Mouse (Mus musculus): ENCODE results near the gene Atad5. TPM values are rescaled to one million over a fixed set of nuclear protein-coding genes. Genes with fewer than 3 reads are reported as not detected.
"Not testable (repeated sequence)": the region's sequence is repeated elsewhere in the genome, so short reads cannot be mapped to it uniquely, and the experiment has no call there.

Atad5 gene
- total RNA-seq, 2 experiments from 2014 or later, result 3.5 to 4.1 TPM

DNA sequence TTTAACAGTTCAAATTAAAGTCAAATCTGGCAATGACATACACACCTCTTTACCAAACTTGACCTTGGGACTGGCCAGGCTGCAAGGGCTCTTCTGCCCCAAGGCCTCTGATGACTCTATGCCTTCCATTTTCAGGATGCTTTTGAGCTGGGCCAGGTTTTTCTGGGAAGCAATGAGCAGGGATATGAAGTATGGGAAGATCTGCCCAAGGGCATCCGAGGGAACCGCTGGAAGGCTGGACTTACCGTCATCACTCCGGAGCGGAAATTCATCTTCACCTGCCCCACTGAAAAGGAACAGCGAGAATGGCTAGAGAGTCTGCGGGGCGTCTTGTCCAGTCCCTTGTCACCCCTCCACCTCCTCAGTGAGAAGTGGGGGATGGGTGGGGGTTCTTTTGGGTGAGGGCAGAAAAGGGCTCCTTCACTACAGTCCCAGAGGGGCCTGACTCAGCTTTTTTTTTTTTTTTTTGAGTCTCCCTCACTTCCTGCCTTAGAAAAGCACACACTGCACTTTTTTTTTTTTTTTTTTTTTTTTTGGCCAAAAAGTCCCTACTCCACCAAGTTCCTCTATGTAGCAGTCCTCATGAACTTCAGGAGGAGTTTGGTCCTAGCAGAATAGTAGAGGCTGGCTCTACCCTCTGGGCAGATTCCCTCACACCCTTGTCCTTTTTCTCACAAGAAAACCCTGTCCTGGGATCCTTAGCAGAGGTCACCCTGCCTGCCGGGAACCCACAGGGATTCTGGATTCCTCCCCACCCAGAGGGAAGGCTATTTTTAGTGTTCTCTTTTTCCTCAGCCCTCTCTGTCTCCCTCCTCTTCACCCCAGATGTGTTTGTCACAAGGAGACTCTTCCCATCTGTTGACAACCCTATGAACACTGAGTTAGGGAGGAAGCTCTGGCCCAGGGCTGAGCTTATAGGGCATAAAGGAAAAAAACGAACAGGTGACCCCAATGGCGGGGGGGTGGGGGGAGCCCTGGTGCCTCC lies 88.0 kb downstream of the Atad5 start:
- DNase-seq (ENCODE audit: extremely low spot score in 1 of 2, low spot score in 1 of 2), result no peak

DNA sequence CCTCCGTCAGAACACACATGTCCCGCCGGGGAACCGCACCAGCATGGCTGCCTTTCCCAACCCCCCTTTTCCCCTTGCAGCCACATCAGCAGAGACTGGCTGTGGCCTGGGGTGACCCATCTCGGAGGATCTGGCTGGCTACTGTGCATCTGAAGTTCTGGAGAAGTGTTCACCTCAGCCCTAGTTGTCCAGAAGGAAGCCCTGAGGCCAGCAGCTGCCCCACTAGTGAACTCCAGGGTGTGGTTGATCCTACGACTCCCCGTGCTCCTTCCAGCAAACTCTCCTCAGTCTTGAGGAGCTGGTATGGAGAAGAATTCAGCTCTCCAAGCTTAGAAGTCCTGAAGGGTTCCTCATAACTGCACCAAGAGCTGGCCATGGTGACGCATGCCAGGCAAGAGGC lies 89.1 kb downstream of the Atad5 start:
- DNase-seq (ENCODE audit: extremely low spot score in 1 of 2, low spot score in 1 of 2), result no peak

DNA sequence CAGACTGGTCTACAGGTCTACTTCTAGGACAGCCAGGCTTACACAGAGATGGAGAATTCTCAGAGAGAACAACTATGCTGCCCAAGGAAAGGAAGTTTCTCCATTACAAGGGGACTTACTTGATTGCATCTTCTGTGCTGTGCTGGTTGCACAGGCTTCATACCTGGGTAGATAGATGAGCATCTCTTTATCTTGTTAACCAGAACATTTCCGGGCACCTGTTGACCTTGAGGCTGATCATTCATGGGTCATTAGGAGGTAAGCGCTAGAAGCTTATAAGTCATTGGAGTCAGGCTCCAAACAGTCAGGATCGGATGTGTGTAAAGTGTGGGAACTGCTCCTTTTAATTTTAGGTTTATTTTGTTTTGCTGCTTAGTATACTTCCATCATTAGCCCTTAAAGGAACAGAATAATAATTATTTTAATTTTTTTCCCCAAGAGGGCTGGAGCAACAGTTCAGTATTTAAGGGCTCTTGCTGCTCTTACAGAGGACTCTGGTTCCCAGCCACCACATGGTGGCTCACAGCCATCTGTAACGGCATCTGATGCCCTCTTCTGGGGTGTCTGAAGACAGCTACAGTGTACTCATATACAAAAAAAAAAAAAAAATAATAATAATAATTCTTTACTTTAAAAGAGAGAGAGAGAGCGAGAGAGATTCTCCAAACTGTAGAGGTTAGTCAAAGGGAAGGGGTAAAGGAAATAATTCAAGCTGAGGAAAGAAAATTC lies 92.0 kb downstream of the Atad5 start:
- no peak for DNase-seq (ENCODE audit: extremely low spot score in 1 of 2, low spot score in 1 of 2)

DNA sequence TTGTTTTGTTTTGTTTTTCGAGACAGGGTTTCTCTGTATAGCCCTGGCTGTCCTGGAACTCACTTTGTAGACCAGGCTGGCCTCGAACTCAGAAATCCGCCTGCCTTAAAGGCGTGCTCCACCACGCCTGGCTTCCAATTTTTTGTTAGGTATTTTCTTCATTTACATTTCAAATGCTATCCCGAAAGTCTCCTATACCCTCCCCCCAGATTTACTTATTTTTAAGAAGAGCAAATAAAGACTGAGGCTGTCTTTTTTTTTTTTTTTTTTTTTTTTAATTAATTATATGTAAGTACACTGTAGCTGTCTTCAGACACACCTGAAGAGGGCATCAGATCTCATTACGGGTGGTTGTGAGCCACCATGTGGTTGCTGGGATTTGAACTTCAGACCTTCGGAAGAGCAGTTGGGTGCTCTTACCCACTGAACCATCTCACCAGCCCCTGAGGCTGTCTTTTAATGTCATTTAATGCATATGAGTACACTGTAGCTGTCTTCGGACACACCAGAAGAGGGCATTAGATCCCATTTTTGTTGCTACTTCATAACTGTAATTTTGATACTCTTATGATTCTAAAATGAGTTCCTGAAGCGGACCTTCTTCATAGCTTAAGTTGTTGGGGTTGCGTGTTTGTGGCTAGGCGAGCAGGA lies 94.0 kb downstream of the Atad5 start:
- DNase-seq (ENCODE audit: extremely low spot score in 1 of 2, low spot score in 1 of 2), result not testable (repeated sequence)

DNA sequence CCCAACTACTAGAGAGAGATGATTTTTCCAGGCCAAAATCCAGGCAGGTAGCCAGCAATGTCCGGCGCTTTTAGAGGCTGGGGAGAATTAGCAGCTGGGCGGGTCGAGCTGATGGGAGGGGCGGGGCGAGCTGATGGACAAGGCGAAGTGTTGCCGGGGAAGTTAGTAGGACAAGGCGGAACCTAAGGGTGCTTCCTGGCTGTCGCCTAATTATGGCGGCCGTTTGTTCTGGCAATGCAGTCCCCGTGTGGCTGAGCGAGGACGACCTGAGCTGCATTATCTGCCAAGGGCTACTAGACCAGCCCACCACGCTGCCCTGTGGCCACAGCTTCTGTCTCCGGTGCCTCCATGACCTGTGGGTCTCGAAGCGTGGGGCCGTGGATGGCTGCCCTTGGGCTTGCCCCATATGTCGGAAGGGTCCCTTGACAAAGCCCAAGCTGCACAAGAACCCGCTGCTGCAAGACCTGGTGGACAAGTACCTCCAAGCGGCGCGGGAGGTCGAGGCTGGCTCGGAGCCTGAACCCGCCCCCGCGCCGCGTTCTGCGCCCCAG lies 94.6 kb downstream of the Atad5 start, which contains the start of gene Rnf135:
TSS of gene Rnf135 (plus strand) at position 147 of the 551 bp plus-strand sequence.
- DNase-seq (ENCODE audit: extremely low spot score in 1 of 2, low spot score in 1 of 2), result peak; percentile 49 to 69

DNA sequence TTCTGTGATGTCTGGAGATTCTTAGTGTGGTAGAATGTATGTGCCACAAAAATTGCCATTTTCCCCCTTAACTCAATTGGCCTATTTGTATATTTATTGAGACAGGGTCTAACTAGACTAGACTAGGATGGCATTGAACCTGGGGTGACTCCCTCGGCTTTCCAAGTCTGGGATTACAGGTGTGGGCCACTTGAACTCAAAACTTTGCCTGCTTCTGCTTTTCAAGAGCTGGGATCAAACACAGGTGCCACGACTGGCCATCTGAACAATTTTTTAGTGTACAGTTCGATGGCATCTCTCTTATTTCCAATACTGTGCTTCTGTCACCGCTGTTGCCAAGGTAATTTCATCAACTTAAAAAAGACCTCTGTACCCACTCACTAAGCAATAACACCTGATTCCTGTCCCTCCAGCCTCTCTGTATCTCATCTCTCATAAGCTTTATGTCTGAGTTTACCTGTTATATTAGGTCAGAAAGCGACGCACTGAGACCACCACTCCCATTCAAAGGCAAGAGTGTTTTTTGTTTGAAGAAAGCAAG lies 95.4 kb downstream of the Atad5 start:
- DNase-seq (ENCODE audit: extremely low spot score in 1 of 2, low spot score in 1 of 2), result no peak

Other genes with a start within 250 kb of the Atad5 start
- 10 to 100 TPM; 32.3 to 36.1 TPM for gene Utp6, start 127.0 kb upstream of the Atad5 start, total RNA-seq (2021)
- gene Suz12, start 96.3 kb upstream of the Atad5 start, total RNA-seq (2021), result 10 to 100 TPM; 33.9 to 38.1 TPM
- 10 to 100 TPM; 16.7 to 22.1 TPM for gene Crlf3, start 8.4 kb upstream of the Atad5 start, total RNA-seq (2021)
- gene Tefm, start 52.8 kb downstream of the Atad5 start, total RNA-seq (2021), result 10 to 100 TPM in 1 of 2 experiments, 1 to 10 TPM in 1; 9.2 to 10.8 TPM
- gene Adap2, start 64.7 kb downstream of the Atad5 start, total RNA-seq (2021), result 1 to 10 TPM; 7.0 to 7.4 TPM
- gene Rnf135, start 94.5 kb downstream of the Atad5 start, total RNA-seq (2021), result 1 to 10 TPM; 3.5 to 3.9 TPM
- 10 to 100 TPM; 68.2 to 71.2 TPM for gene Rhot1, start 119.6 kb downstream of the Atad5 start, total RNA-seq (2021)
- gene Rhbdl3, start 211.5 kb downstream of the Atad5 start, total RNA-seq (2021), result 10 to 100 TPM; 27.4 to 28.3 TPM

Measured in layer of hippocampus, postnatal 25 days (tissue).